Mouse (Mus musculus) liver, adult 2 months (tissue): ENCODE results near the gene Mtap.

ENCODE experiments used
- CTCF ChIP-seq: fragments of 200-500 bp; IDR thresholded peaks from 2 replicates; pipeline ENCODE4 v1.5.1; 2011; ENCODE audit warnings: low read depth, low read length, control low read depth
- POLR2A ChIP-seq: fragments of 200-500 bp; IDR thresholded peaks from 2 replicates; pipeline ENCODE4 v1.6.1; 2011; ENCODE audit warnings: low read length, control low read depth; ENCODE audit not compliant: insufficient read depth; ENCODE audit errors: extremely low read depth

GRCm38 (mm10) chr4:89123446-89124243, 13.3 kb upstream of the Mtap start:
- TF ChIP-seq POLR2A: no peak
- no peak for TF ChIP-seq CTCF
